Mouse (Mus musculus) spleen, adult 2 months (tissue): ENCODE results near the gene Galk1.
"Not testable (repeated sequence)": the region's sequence is repeated elsewhere in the genome, so short reads cannot be mapped to it uniquely, and the experiment has no call there.

Source experiments
- CTCF ChIP-seq: fragments of 200-500 bp; IDR thresholded peaks from 2 replicates; pipeline ENCODE4 v1.5.1; 2011; ENCODE audit warnings: mild to moderate bottlenecking, inconsistent platforms; ENCODE audit not compliant: insufficient read depth, insufficient read length, insufficient replicate concordance; ENCODE audit errors: extremely low read depth
- POLR2A ChIP-seq: fragments of 200-500 bp; IDR thresholded peaks from 2 replicates; pipeline ENCODE4 v1.6.1; 2011; ENCODE audit warnings: low read depth, low read length, inconsistent platforms

GRCm38 (mm10) chr11:116018867-116019266 lies 6.3 kb upstream of the Galk1 start:
- TF ChIP-seq POLR2A, CTCF: not testable (repeated sequence)
